Mouse (Mus musculus) urinary bladder, postnatal 14 days (tissue): Measurements from ENCODE around the gene Cluap1.
"Not testable (repeated sequence)": the region's sequence is repeated elsewhere in the genome, so short reads cannot be mapped to it uniquely, and the experiment has no call there.

ENCODE experiments used
- DNase-seq: peaks from one replicate; pipeline ENCODE4 v3.0.0; 2021; ENCODE audit warnings: low spot score

Cluap1 gene

GRCm38 (mm10) chr16:3934701-3935100 is 26.1 kb downstream of the Cluap1 start:
- no peak for DNase-seq

GRCm38 (mm10) chr16:3951141-3951540 is 42.5 kb downstream of the Cluap1 start:
- DNase-seq, result no peak

GRCm38 (mm10) chr16:3956369-3956768 is 47.8 kb downstream of the Cluap1 start:
- peak; percentile 23 for DNase-seq

- no peak for DNase-seq
These were observed 50.7 kb downstream of the Cluap1 start for GRCm38 (mm10) chr16:3959261-3959660.

GRCm38 (mm10) chr16:3964990-3965389 is 56.4 kb downstream of the Cluap1 start:
- no peak for DNase-seq

- no peak for DNase-seq
These were observed 56.9 kb downstream of the Cluap1 start for GRCm38 (mm10) chr16:3965534-3965933.

- not testable (repeated sequence) for DNase-seq
These were observed 65.9 kb downstream of the Cluap1 start for GRCm38 (mm10) chr16:3974456-3974855.

GRCm38 (mm10) chr16:3975658-3976057 is 67.1 kb downstream of the Cluap1 start:
- no peak for DNase-seq

- no peak for DNase-seq
These were observed 67.7 kb downstream of the Cluap1 start, which contains the start of gene Nlrc3 for GRCm38 (mm10) chr16:3976251-3976671. TSS of gene Nlrc3 (minus strand) at chr16:3976632.

GRCm38 (mm10) chr16:3976712-3977111 is 68.1 kb downstream of the Cluap1 start:
- no peak for DNase-seq

GRCm38 (mm10) chr16:3982173-3982572 is 73.6 kb downstream of the Cluap1 start:
- no peak for DNase-seq

GRCm38 (mm10) chr16:3983146-3983700 is 74.6 kb downstream of the Cluap1 start:
- DNase-seq, result no peak

- DNase-seq, result no peak
These were observed 79.8 kb downstream of the Cluap1 start for GRCm38 (mm10) chr16:3988410-3988809.
